Mouse (Mus musculus) stomach, postnatal 0 days (tissue): Measurements from ENCODE around the gene Dda1. TPM values are rescaled to one million over a fixed set of nuclear protein-coding genes. Genes with fewer than 3 reads are reported as not detected.
A peak's percentile ranks its signal among the peaks of the same experiment; 100 is the strongest.

Experiments used
- ATAC-seq: fragments of 200-750 bp; cut with Nextera tagmentation; 2 replicates; pipeline ENCODE4 v1.8.0; 2017; ENCODE audit not compliant: low FRiP score, low TSS enrichment
- DNase-seq: peaks from one replicate; pipeline ENCODE4 v3.0.0-alpha.2; 2016; ENCODE audit warnings: low spot score
- H3K27ac ChIP-seq: fragments of 300-500 bp; sonication (generic); replicated peaks from 2 replicates; pipeline ENCODE4 v1.5.1; 2014; ENCODE audit warnings: mild to moderate bottlenecking, control low read depth
- H3K27me3 ChIP-seq: fragments of 300-500 bp; sonication (generic); 2 replicates; pipeline ENCODE4 v1.6.1; 2014; ENCODE audit warnings: low read length; ENCODE audit not compliant: control insufficient read depth, insufficient read depth
- H3K36me3 ChIP-seq: fragments of 300-500 bp; sonication (generic); 2 replicates; pipeline ENCODE4 v1.6.1; 2014; ENCODE audit warnings: low read length, mixed read lengths; ENCODE audit not compliant: control insufficient read depth, insufficient read depth
- H3K4me1 ChIP-seq: fragments of 300-500 bp; sonication (generic); replicated peaks from 2 replicates; pipeline ENCODE4 v1.6.1; 2014; ENCODE audit warnings: antibody characterized with exemption; ENCODE audit not compliant: control insufficient read depth, insufficient read depth
- H3K4me2 ChIP-seq: fragments of 300-500 bp; sonication (generic); replicated peaks from 2 replicates; pipeline ENCODE4 v1.6.1; 2014; ENCODE audit warnings: low read depth, mild to moderate bottlenecking, control low read depth, moderate library complexity
- H3K4me3 ChIP-seq: fragments of 300-500 bp; sonication (generic); 2 replicates; pipeline ENCODE4 v1.5.1; 2014; ENCODE audit warnings: low read depth, low read length, control low read depth
- H3K9ac ChIP-seq: fragments of 300-500 bp; sonication (generic); 2 replicates; pipeline ENCODE4 v1.6.1; 2014; ENCODE audit warnings: mild to moderate bottlenecking, low read length, control low read depth, mixed read lengths
- H3K9me3 ChIP-seq: fragments of 300-500 bp; sonication (generic); 2 replicates; pipeline ENCODE4 v1.6.1; 2016; ENCODE audit warnings: low read length; ENCODE audit not compliant: control insufficient read depth
- CTCF ChIP-seq: IDR thresholded peaks from 2 replicates; pipeline ENCODE4 v1.5.1; 2016; ENCODE audit warnings: antibody characterized with exemption, low read depth, mild to moderate bottlenecking, moderate library complexity
- EP300 ChIP-seq: optimal IDR thresholded peaks from 2 replicates; pipeline ENCODE3; 2016; ENCODE audit warnings: antibody characterized with exemption
- WGBS: fragments of 180-500 bp; shearing (Covaris S2); extraction: QIAGEN DNeasy Blood & Tissue Kit; methylation state at CpG from one replicate; pipeline ENCODE4 v1.1.7; 2014; 5-methylcytosine and 5-hydroxymethylcytosine counted together
- polyA plus RNA-seq: library from polyadenylated mRNA; unstranded; fragments of >200 nt; fragmentation: Nextera tagmentation; extraction: Ambion mirVana; gene quantifications from 2 replicates; pipeline ENCODE4 v1.2.1, GENCODE M21; 2015

Gene Dda1
- polyA plus RNA-seq, 1 experiment from 2014 or later = 74.5 TPM

- WGBS = 24% methylated on average over 4 of the region's 4 CpGs
- TF ChIP-seq EP300 (no peak), CTCF (no peak)
These were observed 6.7 kb downstream of the Dda1 start for GRCm38 (mm10) chr8:71475702-71476075.

GRCm38 (mm10) chr8:71476099-71476940, 7.3 kb downstream of the Dda1 start:
- 1% methylated on average over 42 of the region's 121 CpGs for WGBS

More at GRCm38 (mm10) chr8:71475702-71476075, 6.7 kb downstream of the Dda1 start:
- ATAC-seq = no peak
- no peak overlapping the region for H3K27ac ChIP-seq
- peak overlapping the region; percentile 81 for H3K4me2 ChIP-seq
- DNase-seq = no peak
- no peaks in the 10 kb centered on the region for H3K9me3 ChIP-seq
- H3K4me3 ChIP-seq = peak overlapping the region; percentile 64
- no peaks in the 10 kb centered on the region for H3K27me3 ChIP-seq
- H3K36me3 ChIP-seq = peaks cover 4% of the 10 kb centered on the region
- H3K4me1 ChIP-seq = no peaks in the 10 kb centered on the region
- H3K9ac ChIP-seq = peak overlapping the region; percentile 68; the same call in 1 of the 2 replicates

GRCm38 (mm10) chr8:71477196-71477845, 8.3 kb downstream of the Dda1 start:
- H3K36me3 ChIP-seq = peaks cover 4% of the 10 kb centered on the region
- no peak overlapping the region for H3K27ac ChIP-seq
- TF ChIP-seq EP300 (no peak), CTCF (peak; percentile 68)
- peak overlapping the region; percentile 64; the same call in 1 of the 2 replicates for H3K4me3 ChIP-seq
- 52% methylated on average over 14 of the region's 14 CpGs for WGBS
- no peak overlapping the region for H3K9ac ChIP-seq
- ATAC-seq = no peak
- no peaks in the 10 kb centered on the region for H3K9me3 ChIP-seq
- H3K4me2 ChIP-seq = peak overlapping the region; percentile 81
- H3K27me3 ChIP-seq = no peaks in the 10 kb centered on the region
- no peaks in the 10 kb centered on the region for H3K4me1 ChIP-seq
- no peak for DNase-seq

More at GRCm38 (mm10) chr8:71476099-71476940, 7.3 kb downstream of the Dda1 start:
- no peak for TF ChIP-seq EP300
- peak; percentile 50 for TF ChIP-seq CTCF
- Histone ChIP-seq H3K27ac (peak overlapping the region; percentile 86), H3K36me3 (peaks cover 4% of the 10 kb centered on the region), H3K4me3 (peak overlapping the region; percentile 64), H3K4me2 (peak overlapping the region; percentile 81), H3K4me1 (no peaks in the 10 kb centered on the region), H3K27me3 (no peaks in the 10 kb centered on the region), H3K9ac (peak overlapping the region; percentile 68), H3K9me3 (no peaks in the 10 kb centered on the region)
- ATAC-seq (peak; percentile 71), DNase-seq (peak; percentile 77)

- 98% methylated on average over 11 of the region's 11 CpGs for WGBS
- Histone ChIP-seq H3K27me3 (no peaks in the 10 kb centered on the region), H3K27ac (no peak overlapping the region), H3K9ac (no peak overlapping the region), H3K9me3 (no peaks in the 10 kb centered on the region), H3K4me1 (no peaks in the 10 kb centered on the region), H3K4me3 (no peak overlapping the region), H3K36me3 (no peaks in the 10 kb centered on the region), H3K4me2 (no peak overlapping the region)
- ATAC-seq = no peak
- no peak for TF ChIP-seq EP300
- no peak for TF ChIP-seq CTCF
- DNase-seq = no peak
These were observed 9.9 kb downstream of the Dda1 start for GRCm38 (mm10) chr8:71478943-71479342.

GRCm38 (mm10) chr8:71483932-71484331, 14.9 kb downstream of the Dda1 start:
- H3K36me3 ChIP-seq = no peaks in the 10 kb centered on the region
- H3K4me2 ChIP-seq = no peak overlapping the region
- 62% methylated on average over 8 of the region's 8 CpGs for WGBS
- no peak overlapping the region for H3K9ac ChIP-seq
- peaks cover 4% of the 10 kb centered on the region; the same call in 1 of the 2 replicates for H3K4me1 ChIP-seq
- DNase-seq (peak; percentile 75), ATAC-seq (no peak)
- H3K9me3 ChIP-seq = no peaks in the 10 kb centered on the region
- TF ChIP-seq CTCF (no peak), EP300 (no peak)
- no peak overlapping the region for H3K27ac ChIP-seq
- H3K4me3 ChIP-seq = no peak overlapping the region
- H3K27me3 ChIP-seq = no peaks in the 10 kb centered on the region
